Mouse (Mus musculus) ES-Bruce4 (cell line): ENCODE measurements around the gene Fosb. TPM values are rescaled to one million over a fixed set of nuclear protein-coding genes. Genes with fewer than 3 reads are reported as not detected.

Experiments
- H3K27ac ChIP-seq: 2 replicates; pipeline ENCODE4 v1.5.1; 2012; ENCODE audit warnings: low read length, inconsistent platforms; ENCODE audit not compliant: insufficient read depth
- H3K27me3 ChIP-seq: 2 replicates; pipeline ENCODE4 v1.6.1; 2012; ENCODE audit warnings: mild to moderate bottlenecking, low read length, inconsistent platforms; ENCODE audit not compliant: control insufficient read depth, poor library complexity, insufficient read depth, severe bottlenecking
- H3K36me3 ChIP-seq: 2 replicates; pipeline ENCODE4 v1.6.1; 2012; ENCODE audit warnings: inconsistent platforms, mild to moderate bottlenecking, low read length, moderate library complexity; ENCODE audit not compliant: control insufficient read depth, poor library complexity, insufficient read depth, severe bottlenecking
- H3K4me1 ChIP-seq: one replicate; pipeline ENCODE4 v1.8.1; 2011; ENCODE audit warnings: low read length; ENCODE audit not compliant: control insufficient read depth, insufficient read depth
- H3K4me3 ChIP-seq: 2 replicates; pipeline ENCODE4 v1.5.1; 2011; ENCODE audit warnings: low read depth, mild to moderate bottlenecking, low read length
- H3K9ac ChIP-seq: 2 replicates; pipeline ENCODE4 v1.6.1; 2012; ENCODE audit warnings: low read depth, mild to moderate bottlenecking, inconsistent platforms; ENCODE audit not compliant: poor library complexity, severe bottlenecking
- H3K9me3 ChIP-seq: replicated peaks from 2 replicates; pipeline ENCODE4 v1.6.1; 2012; ENCODE audit warnings: mild to moderate bottlenecking, low read length, inconsistent platforms; ENCODE audit not compliant: control insufficient read depth, poor library complexity, insufficient read depth, severe bottlenecking
- CTCF ChIP-seq: IDR thresholded peaks from one replicate; pipeline ENCODE4 v1.8.1; 2011; ENCODE audit warnings: low read depth, low read length
- EP300 ChIP-seq: IDR thresholded peaks from 2 replicates; pipeline ENCODE4 v1.6.1; 2011; ENCODE audit warnings: low read depth, low read length; ENCODE audit not compliant: insufficient read depth
- POLR2A ChIP-seq: IDR thresholded peaks from one replicate; pipeline ENCODE4 v1.8.1; 2011; ENCODE audit warnings: low read length; ENCODE audit not compliant: insufficient read depth
- polyA plus RNA-seq: library from polyadenylated mRNA; stranded (reverse); fragments of >200 nt; gene quantifications from 2 replicates; pipeline ENCODE4 v1.2.4, GENCODE M21; 2011; ENCODE audit warnings: low read depth; ENCODE audit not compliant: missing spikeins, insufficient read depth, insufficient read length

Gene Fosb
- polyA plus RNA-seq, 1 experiment, result 1.1 TPM

GRCm38 (mm10) chr7:19354991-19355390 lies 45.1 kb upstream of the Fosb start:
- Histone ChIP-seq H3K9me3 (no peaks in the 10 kb centered on the region), H3K27me3 (no peaks in the 10 kb centered on the region), H3K9ac (no peak overlapping the region), H3K27ac (no peak overlapping the region), H3K4me1 (no peaks in the 10 kb centered on the region), H3K4me3 (no peak overlapping the region), H3K36me3 (peaks cover 7% of the 10 kb centered on the region)
- TF ChIP-seq POLR2A (no peak), EP300 (no peak), CTCF (no peak)

DNA sequence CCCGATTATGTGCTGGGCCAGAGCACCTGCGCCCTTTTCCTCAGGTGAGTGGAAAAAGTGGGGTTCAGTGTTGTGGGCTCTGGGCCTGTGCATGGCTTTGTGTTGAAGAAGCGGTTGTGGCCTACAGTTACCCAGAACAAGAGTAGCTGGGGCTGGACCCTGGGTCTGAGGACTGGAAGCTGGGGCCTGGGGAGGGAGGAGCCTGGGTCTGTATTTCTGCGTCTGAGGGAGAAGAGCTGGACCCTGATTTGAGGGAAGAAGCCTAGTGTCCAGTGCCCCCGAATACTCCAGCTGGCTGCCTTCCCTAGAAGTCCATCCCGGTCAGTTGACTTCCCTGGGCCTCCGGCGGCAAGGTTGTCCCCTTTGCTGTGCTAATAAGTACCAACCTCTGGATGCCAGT lies 40.4 kb upstream of the Fosb start:
- H3K4me3 ChIP-seq, result no peak overlapping the region
- no peaks in the 10 kb centered on the region for H3K27me3 ChIP-seq
- H3K27ac ChIP-seq, result no peak overlapping the region
- H3K9ac ChIP-seq, result no peak overlapping the region
- 0 out of 2 replicates have a peak, but pooled peaks cover 2% of the 10 kb centered on the region for H3K36me3 ChIP-seq
- H3K4me1 ChIP-seq, result no peaks in the 10 kb centered on the region
- H3K9me3 ChIP-seq, result no peaks in the 10 kb centered on the region
- TF ChIP-seq CTCF, result no peak
- no peak for TF ChIP-seq POLR2A
- TF ChIP-seq EP300, result no peak

DNA sequence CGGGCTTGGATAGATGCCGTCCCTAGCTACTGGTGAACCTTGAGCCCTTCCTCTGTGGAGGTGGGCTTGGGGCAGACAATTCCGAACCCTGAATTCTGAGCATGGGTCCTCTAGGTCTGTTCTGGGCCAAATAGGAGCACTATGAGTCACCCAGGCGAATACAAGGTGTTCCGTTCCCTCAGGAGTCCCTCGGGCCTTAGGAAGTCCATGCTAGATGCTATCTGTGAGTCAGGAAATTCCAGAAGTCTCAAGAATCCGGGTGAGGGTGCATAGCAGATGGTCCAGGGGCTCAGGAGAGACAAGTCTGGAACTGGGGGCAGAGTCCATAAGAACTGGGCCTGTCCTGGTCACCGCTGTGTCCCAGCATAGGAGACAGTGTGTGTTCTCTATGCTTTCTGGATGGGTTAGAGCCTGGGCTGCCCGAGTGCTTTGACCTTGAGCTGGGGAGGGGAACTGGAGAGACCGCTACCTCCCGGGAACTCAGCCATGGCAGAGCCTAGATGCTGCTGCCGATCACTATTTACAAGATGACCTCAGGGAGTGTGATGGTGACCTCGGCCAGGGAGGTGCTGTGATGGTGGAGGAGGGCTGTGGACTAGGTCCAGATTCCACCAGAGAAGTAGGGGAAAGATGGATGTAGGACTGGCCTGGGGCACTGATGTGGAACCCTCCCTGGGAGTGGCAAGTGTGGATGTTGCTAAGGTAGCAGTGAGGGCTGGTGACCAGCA lies 39.5 kb upstream of the Fosb start:
- Histone ChIP-seq H3K4me1 (no peaks in the 10 kb centered on the region), H3K4me3 (no peak overlapping the region), H3K36me3 (0 out of 2 replicates have a peak, but pooled peaks cover 2% of the 10 kb centered on the region), H3K27ac (no peak overlapping the region), H3K9ac (no peak overlapping the region), H3K9me3 (no peaks in the 10 kb centered on the region), H3K27me3 (no peaks in the 10 kb centered on the region)
- TF ChIP-seq EP300, result no peak
- TF ChIP-seq CTCF, result no peak
- no peak for TF ChIP-seq POLR2A

DNA sequence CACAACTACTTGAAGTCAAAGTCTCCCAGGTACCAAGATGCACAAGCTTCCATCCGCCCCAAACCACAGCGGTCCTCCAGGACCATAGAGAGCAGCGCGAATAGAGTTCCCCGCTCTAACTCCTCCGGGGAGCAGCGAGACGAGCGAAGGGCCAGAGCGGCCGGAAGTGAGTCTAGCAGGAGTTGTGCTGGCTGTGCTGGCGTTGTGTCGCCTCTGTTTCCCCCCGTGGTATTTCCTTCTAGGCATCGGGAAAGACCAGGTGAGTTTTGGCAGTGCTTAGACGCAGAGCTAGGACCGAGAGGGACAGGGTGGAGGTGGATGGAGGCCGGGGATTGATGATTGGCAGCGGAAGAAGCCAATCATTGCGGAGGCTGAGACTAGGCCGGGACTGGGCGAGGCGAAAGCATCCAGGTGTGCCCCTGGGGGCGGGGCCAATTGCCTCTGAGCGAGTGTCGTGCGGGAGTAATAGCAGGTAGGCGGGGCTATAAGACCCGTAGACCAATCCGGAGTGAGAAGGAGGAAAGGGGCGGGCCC lies 35.2 kb upstream of the Fosb start:
- H3K9ac ChIP-seq, result peak overlapping the region; percentile 58
- H3K36me3 ChIP-seq, result no peaks in the 10 kb centered on the region

DNA sequence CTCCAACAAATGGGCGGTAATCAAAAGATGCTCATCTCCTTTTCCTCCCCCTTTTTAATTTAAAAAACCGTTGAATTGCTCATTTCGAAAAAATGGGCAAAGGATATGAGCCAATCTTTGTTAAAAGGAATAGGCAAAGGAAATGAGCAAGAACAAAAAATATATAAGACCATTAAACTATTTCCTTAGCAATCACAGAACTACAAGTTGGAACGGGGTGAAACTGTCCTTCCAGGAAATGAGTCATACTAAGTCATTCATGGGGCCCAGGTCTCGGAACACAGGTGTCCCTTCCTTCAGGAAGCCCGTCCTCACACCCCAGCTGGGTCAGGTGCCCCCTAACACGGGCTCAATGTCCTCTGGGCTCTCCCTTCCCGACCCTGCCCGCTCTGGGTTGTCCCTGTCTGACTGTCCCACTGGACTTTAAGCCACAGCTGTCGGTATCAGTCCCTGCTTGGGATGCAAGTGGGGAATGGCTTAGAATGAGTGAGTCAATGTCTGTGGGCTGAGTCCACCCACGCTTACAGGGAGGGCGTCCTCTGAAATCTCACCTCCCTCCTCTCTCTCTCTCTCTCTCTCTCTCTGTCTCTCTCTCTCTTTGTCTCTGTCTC lies 34.5 kb upstream of the Fosb start, which contains the start of gene Ercc1:
TSS of gene Ercc1 (plus strand) at position 542 of the 611 bp plus-strand sequence.
- H3K27me3 ChIP-seq, result no peaks in the 10 kb centered on the region
- H3K4me1 ChIP-seq, result no peaks in the 10 kb centered on the region
- H3K4me3 ChIP-seq, result peak within 1 kb of the TSS; percentile 93
- peak within 1 kb of the TSS; percentile 58 for H3K9ac ChIP-seq
- TF ChIP-seq CTCF (no peak), POLR2A (no peak), EP300 (no peak)
- H3K36me3 ChIP-seq, result no peaks in the 10 kb centered on the region
- no peaks in the 10 kb centered on the region for H3K9me3 ChIP-seq
- peak within 1 kb of the TSS; percentile 76 for H3K27ac ChIP-seq

More for the DNA sequence above, 35.2 kb upstream of the Fosb start:
- H3K4me1 ChIP-seq, result no peaks in the 10 kb centered on the region
- peak overlapping the region; percentile 76 for H3K27ac ChIP-seq
- peak overlapping the region; percentile 93 for H3K4me3 ChIP-seq
- H3K9me3 ChIP-seq, result no peaks in the 10 kb centered on the region
- no peaks in the 10 kb centered on the region for H3K27me3 ChIP-seq
- TF ChIP-seq POLR2A, result peak; percentile 65
- 0 out of 2 replicates have a peak, but pooled peaks have one; percentile 36 for TF ChIP-seq EP300
- TF ChIP-seq CTCF, result no peak
